Mouse (Mus musculus) regulatory T cell (primary cell): Measurements from ENCODE around the gene Diras2.

Source experiments
- in situ Hi-C: fragments of 300-600 bp; cut with MboI, MseI; formaldehyde crosslinking; loops from one replicate; pipeline ENCODE4 v1.15.1; 2025; ENCODE audit warnings: high pct_unique_total_duplicates

The Diras2 gene

DNA sequence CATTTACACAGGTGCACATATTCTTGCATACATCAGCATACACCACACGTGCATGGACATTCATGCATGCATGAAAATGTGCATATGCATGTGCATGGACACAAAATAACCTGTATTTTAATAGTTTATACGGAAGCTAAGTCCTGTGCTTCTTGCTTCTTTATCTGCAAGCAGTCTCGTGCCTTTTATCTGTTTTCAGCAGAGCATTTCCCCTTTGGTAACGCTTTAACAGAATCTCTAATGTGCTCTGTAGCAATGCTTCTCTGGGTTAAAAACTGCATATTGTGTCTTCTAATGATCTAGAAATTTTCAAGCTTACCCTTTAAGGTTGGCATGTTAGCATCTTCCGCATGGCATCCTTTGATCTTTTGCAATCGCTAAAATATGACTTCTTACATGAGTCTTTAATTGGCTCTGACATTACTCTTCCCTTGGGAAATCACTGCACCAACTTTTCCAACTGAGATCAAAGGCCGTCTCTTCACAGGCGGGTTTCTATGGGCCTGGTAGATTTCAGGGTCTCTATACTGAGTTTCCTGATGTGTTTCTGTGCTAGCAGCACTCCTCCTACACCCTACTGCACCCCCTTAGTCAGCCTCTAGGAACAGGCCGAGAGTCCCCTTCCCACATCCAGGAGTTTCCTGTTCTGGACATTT lies 21.9 kb upstream of the Diras2 start:
- in situ Hi-C loops = no loop called here

DNA sequence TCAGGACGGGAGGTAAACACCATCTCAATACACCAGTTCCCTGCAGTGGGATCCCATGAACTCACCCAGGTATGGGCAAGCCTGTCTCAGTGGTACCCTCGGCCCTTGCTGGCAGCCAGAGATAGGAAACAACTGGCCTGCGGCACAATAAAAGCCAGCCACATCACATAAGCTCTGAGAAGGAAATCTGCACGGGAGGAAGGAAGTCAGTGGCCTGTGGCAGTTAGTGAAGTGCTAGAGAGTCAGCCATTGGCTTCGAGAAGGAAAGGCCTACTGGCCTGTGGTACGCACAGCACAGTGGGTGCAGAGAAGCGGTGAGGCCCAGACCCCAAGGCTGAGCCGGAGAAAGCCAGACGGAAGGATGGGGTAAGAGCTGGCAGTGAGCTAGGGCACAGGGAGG lies 20.2 kb upstream of the Diras2 start:
- in situ Hi-C loops = no loop called here

DNA sequence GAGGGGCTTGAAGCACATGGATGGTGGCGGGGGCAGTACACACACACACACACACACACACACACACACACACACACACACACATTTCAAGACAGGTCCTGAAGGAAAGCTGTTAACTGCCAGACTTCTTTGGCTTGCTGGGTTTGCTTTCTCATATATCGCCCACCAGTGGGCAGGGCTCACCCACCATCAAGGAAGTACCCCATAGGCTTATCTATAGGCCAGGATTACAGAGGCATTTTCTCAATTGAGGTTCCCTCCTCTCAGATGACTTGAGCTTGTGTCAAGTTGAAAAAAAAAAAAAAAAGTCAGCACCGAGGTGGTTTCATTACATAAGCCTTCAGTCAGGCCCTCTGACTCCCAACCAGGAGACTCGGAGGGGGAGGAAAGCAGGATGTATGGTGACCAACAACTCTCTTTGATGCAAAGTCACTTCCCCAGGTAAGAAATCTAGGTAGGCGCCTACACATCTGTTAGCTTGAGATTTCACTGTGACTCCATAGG lies 19.7 kb upstream of the Diras2 start:
- in situ Hi-C loops = no loop called here

DNA sequence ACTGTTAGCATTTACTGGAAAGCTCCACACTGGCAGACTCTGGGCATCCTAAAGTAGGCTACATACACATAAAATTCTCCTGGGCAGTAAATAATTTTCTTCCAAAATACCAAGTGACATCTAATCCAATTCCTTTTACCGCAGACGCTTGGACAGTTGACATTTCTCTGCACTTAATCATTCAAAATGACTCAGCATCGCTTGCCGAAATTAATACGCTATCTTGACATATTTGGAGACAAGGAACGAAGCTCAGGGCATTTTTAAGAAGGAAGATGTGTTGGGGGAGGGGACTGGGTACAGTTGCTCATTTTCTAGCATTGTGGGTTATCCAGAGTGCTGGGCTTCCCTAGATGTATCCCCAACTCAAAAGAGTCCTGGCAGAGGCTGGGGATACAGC lies 15.2 kb upstream of the Diras2 start:
- in situ Hi-C loops = no loop called here

DNA sequence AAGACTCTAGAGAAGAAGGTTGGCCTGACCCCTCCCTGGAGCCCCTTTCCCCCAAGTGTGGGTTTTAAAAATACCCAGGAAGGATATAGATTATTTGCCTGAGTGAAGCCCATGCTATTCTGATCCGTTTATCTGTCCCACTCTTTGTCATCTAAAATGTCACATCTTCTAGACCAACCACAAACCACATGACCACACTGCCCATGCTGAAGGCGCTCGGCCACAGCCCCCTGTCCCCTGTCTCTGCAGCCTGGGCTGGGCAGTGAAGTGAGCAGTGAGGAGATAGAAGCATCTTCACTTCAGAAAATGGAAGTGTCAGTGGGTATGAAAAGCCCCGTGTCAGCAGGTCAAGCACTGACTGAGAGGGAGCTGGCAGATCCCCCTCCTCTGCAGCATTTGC lies 11.6 kb upstream of the Diras2 start:
- in situ Hi-C loops = no loop called here

DNA sequence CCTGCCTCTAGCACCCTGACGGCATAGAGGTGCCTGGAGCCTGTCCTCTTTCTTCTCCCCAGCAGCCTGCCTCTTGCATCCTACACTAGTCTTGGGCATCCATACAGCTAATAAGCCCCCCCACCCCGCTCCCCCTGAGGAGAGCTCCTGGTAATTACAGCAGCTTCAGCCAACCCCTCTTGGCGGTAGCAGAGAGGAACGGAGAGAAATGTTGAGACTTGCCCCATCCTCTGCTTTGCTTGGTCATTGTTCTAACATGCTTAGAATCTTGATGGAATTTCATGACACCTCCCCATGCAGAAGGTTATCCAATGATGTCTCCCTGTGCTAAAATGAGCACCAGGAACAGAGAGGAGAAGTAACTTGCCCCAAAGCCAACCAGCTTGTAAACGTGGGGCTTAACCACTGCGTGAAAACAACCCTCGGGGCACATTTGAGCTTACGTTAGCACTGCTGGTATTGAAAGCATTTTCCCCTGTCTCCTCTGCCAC lies 11.0 kb upstream of the Diras2 start:
- in situ Hi-C loops = no loop called here

DNA sequence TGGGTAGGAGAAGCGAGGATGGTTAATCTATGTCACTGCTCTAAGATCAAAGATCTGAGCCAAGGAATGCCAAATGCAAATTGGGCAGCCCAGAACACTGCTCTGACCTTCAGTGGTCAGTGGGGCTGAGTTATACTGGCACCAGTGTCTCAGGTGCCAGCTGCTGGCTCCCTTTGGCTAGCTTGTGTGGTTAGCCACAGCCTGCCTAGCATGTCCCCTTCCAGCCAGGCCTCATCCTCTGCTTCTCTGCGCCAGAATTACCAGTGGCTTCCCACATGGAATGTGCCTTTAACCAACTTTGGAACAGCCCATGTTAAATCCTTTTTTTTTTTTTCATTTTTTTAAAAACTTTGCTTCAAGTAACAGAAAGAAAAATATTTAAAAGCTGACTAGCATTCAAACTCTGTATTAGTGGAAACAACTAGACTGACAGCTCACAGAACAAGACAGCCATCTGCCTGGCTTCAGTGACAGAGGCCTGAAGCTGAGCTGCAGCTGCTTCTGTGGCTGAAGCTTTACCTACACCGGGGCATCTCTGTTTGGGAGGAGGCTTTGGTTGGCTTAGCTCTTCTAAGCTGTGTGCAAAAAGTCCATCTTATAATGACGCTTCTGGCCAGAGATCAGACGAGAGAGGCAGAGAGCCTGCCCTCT lies 10.4 kb upstream of the Diras2 start:
- in situ Hi-C loops = no loop called here

DNA sequence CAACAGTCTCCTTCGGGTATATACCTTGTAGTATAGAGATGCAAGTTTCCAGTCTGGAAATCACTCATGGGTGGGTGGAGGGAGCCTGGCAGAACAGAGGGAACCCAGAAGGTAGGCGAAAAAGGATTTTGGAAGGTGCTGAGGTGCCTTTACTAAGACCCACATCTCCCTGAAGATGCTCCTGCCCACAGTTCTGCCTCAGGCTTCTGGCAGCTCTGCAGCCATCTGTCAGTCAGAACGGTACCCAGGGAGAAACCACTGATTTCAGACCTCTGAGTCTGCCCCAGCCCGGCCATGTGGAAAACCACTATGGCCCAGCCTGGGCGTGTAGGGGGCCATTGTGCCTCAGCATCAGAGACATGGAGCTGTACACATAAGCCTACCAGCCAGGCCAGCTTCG lies 8.4 kb upstream of the Diras2 start:
- in situ Hi-C loops = loop anchor here (10.0 kb wide), 3 partner anchors 85 to 705 kb away; no protein-coding TSS in a partner anchor

DNA sequence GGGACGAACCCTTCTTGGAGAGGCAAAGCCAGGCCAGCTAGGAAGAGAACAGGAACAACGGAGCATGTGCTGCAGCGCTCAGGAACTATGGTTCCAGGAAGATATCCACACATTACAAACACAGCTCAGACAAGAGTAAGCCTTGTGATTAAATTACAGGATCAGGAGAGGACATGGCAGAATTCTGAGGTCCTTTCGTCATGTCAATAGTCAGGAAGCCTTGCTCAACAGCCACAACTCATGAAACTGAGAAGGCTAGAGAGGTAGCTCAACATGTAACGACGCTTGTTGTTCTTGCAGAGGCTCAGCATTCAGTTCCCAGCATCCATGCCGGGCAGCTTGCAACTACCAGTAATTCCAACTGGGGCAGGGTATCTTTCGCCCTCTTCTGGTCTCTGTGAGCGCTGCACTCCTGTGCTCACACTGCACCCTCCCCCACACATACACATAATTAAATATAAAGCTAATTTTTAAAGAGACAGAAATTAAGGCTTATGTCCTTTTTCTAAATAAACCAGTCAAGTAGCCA lies 7.6 kb upstream of the Diras2 start:
- in situ Hi-C loops = loop anchor here (10.0 kb wide), 3 partner anchors 86 to 704 kb away; no protein-coding TSS in a partner anchor

DNA sequence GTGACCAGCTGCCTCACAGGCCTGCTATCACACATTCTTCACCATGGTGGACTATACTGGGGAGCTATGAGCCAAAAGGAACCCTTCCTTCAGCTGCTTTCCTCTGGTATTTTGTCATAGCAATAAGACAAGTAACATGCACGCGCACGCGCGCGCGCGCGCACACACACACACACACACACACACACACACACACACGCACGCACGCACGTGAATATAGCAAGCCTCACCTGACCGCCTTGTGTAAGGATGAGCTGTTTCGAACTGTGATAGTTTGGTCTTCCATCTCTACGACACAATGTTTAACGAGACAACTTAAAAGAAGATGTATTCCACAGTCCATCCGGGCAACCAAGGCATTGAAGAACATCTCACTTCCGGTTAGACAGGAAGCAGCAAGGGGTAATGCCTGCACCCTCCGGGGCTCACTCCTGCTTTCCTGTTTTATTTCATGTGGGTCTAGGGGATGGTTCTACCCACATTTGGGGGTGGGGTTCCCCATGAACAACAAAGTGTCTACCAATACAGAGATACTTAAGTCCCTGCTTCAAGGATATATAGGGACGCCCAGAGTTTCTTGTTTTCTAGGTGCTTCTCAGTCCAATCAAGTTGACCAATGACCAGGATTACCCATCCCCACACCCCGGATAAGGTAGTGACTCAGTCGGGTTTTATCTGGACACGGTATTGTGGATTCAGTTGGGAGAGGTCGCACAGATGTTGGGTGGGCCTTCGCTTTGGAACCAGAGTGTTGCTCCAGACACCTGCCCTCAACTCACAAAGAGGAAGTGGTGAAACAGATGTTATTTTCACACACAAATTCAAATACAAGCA lies 6.9 kb upstream of the Diras2 start:
- in situ Hi-C loops = loop anchor here (10.0 kb wide), 3 partner anchors 87 to 703 kb away; no protein-coding TSS in a partner anchor

DNA sequence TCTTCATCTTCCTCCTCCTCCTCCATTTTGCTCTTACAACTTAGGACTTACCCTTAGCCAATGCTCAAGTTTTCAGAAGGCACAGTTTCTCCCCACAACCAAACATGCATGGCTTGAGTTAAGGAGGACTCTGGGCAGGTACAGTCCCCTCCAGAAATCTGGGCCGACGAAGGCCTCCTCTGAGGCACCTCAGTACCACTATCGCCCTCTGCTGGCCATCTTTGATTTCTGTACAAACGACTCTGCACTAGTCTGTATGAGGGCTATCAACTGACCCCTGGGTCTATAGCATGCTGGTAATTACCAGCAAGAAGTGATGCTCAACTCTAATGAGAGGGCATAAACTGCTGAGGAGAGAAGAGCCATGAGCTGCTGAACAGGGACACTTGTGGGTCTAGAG lies 4.5 kb upstream of the Diras2 start:
- in situ Hi-C loops = loop anchor here (10.0 kb wide), 3 partner anchors 89 to 701 kb away; no protein-coding TSS in a partner anchor

DNA sequence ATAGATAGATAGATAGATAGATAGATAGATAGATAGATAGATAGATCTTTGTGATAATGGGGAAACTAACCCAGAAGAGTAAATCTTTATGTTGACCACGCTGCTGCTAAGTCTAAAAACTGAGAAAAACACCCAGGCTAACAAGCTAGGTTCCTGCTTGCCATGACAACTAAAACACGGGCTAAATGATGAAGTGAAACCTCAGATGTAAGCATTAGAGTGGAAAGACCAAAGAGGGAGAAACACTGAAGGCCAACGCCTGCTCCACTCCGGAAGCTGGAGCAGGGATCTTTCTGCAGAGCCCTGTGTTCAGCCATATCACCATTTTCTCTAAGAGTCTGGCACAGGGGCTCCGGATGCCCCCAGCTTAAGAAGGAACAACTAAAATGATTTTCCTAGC lies 2.6 kb upstream of the Diras2 start:
- in situ Hi-C loops = loop anchor here (10.0 kb wide), 3 partner anchors 91 to 699 kb away; no protein-coding TSS in a partner anchor

DNA sequence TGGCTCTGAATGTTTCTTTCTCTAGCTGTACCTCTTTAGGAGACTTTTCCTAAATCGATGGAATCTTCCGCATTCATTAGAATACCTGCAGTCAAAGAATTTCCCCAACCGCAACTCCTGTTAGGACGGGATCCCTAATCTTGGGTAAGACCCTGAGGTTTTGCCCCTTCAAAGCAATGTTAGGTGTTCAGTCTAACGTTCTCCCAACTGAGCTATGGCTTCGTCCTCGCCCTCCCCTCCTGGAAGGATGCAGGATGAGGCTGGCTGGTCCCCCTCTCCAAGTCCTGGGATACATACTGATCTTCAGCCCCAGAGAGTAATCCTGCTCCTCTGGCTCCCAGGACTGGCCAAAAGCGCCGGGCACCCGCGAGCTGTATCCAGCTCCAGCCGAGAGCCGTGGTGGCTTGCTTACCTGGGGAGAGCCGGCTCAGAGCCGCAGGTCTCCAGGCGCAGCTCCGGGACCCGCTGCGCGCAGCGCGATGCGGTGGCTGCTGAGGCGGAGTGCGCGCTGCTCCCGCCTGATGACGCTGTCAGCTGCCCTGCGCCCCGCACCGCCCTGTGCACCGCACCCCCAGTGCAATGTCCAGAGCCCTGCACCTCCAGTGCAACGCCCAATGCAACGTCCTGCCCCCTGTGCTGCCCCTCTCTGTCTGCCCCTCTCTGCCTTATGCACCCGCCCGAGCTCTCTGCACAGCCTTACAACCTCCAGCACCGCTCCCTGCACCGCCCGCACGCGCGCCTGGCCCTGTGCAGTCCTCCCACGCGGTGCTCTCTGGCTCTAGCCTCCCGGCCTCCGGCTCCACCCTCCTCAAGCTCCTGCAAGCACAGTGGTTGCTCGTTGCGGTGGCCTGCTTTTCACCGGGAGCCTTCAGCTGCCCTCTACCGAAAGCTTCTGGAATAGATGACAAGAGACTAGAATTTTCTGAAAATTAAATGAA lies 802 bp downstream of the Diras2 start:
- in situ Hi-C loops = loop anchor here (10.0 kb wide), 3 partner anchors 95 to 695 kb away; no protein-coding TSS in a partner anchor

DNA sequence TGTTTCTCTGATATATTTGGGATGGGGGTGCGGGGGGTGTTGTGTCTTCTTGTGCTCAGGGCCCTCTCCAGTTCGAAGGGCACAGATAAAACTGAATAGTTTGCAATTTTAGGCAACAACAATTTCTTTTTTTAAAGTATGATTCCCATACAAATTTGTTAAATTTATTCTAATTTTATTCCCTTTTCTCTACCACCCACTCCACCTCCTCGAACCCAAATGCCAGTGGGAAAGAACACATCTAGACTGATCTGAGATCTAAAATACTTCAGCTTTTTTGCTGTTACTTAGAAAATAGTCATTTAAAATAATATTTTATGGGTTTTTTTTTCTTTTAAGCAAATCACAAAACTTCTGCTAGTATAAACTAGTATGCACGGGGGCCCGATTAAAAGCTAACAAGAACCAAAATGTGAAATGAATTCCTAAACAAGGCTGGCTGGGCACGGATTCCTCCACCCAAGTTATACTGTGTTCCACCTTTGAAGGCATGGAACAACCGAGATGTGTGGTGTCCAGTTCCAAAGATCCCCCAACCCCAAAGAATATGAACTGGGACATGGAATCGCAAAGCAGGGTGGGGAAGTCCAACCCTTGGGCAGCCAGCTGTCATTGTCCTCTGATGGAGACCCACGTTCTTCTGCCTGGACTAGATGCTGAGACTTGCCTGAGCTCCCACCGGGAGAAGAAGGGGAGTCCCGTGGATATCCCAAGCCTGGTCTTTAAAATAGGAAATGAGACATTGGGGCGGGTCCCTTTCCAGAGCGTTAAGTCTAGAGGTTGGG lies 1.7 kb downstream of the Diras2 start:
- in situ Hi-C loops = no loop called here

DNA sequence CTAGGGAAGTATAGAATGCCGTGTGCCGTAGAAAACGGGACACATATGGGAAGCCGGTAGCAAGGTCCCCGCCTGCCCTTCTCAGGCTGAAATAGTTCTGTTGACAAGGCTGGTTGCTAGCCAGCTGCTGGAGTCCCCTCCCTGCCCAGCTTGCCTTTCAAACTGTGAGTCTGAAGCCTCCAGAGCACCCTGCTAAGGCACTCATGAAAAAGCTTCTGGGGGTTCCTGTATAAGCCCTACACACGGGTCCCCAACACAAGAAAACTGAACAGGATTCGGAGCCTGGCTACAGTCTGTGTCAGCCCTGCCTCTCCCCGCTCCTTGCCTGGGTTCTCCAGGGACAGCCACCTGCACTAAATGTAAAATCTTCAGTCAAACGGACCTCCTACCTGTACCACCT lies 2.3 kb downstream of the Diras2 start:
- in situ Hi-C loops = no loop called here

DNA sequence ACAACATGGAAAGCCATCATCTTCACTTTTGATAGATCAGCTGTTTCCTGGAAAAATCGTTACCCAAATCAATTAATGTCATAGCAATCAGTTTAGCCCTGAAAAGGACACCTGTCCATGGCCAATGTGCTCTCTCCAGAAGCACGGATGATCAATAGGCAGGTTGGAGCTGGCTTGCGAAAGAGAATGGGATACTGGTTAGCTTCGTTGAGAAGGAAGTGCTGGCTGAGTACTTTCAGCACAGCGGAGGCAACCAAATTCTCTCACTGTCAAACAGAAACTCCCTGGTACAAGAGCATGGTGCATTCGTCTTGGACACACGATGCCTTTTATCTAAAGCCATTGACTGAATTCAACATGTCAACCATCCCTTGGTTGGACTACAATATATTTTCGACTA lies 2.8 kb downstream of the Diras2 start:
- in situ Hi-C loops = no loop called here

DNA sequence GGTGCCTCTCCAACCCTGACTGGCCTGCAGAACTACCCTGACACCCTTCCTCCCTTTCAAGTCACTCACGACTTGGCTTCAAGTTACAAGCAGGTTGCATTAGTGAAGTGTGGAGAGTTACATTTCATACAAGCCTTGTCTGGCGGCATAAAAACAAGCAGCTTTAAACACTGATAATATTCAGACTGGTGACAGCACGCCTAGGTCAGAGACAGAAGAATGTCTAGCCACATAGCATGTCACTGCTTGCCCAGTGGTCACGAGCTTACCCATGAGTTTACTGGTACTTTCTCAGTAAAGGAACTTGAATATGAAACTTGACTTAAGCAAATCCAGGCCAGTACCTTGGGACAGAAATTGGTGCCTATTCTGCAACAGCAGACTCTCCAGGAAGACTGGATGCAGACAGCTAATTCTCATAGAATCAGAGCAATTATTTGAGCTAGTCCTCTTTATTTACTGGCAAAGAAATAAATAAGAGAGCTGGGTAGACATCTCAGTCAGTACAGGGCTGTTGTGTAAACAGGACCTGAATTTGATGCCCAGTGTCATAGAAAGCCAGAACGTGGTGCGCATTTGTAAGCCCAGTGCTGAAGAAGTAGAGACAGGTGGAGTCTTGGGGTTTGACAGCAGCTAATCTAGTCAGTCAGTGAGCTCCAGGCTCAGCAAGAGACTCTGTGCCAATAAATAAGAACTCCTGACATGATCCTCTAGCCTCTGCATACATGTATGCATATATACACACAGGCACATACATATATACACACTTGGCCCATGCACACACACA lies 4.6 kb downstream of the Diras2 start:
- in situ Hi-C loops = no loop called here

DNA sequence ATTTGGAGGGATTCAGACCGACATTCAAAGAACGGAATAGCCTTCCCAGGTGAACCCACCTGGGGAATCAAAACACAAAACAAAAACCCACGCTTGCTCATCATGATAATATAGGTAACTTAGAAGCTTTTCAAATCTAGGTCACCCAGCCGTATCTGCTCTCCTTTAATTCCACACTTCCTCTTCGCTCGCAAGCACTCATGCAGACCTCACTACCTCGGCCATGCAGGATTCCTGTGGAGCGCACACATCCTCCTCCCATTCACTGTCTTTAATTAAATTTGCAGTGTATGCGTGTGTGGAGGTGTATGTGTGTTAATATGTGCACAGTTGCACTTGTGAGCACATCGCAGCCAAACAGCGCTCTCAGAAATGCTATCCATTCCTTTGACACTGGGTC lies 6.8 kb downstream of the Diras2 start:
- in situ Hi-C loops = no loop called here

DNA sequence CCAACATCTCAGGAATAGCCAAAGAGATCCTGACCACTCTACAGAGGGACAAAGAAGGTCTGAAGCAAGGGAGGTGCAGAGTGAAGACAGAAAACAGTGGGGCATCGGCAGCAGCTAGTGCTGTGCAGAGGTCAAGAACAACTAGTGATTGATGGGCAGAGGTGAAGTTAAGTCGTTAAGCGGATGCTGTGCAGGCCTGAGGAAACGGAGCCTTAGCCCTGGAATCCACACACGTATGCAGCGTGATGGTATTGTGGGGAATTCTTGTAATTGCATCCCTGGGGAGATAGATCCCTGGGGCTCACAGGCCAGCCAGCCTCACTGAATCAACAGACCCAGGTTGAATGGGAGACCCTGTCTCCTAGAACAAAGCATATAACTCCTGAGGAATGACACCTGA lies 9.9 kb downstream of the Diras2 start:
- in situ Hi-C loops = no loop called here
